Mouse (Mus musculus) liver, adult (tissue): ENCODE results near the gene Wfdc5.

ENCODE experiments used
- GATA4 ChIP-seq: IDR thresholded peaks from 2 replicates; pipeline ENCODE4 v1.6.1; 2014; ENCODE audit warnings: mild to moderate bottlenecking, low read length; ENCODE audit not compliant: insufficient replicate concordance

The Wfdc5 gene

GRCm38 (mm10) chr2:164183340-164183739 lies 798 bp upstream of the Wfdc5 start:
- TF ChIP-seq GATA4 = no peak

- no peak for TF ChIP-seq GATA4
Observed at GRCm38 (mm10) chr2:164180770-164181169, 1.8 kb downstream of the Wfdc5 start.

GRCm38 (mm10) chr2:164180124-164180523 lies 2.4 kb downstream of the Wfdc5 start:
- TF ChIP-seq GATA4 = no peak

- no peak for TF ChIP-seq GATA4
Observed at GRCm38 (mm10) chr2:164177831-164178230, 4.7 kb downstream of the Wfdc5 start.

GRCm38 (mm10) chr2:164175850-164176249 lies 6.7 kb downstream of the Wfdc5 start:
- TF ChIP-seq GATA4 = no peak

- TF ChIP-seq GATA4 = no peak
Observed at GRCm38 (mm10) chr2:164174649-164175395, 7.7 kb downstream of the Wfdc5 start.

GRCm38 (mm10) chr2:164173394-164173793 lies 9.1 kb downstream of the Wfdc5 start:
- no peak for TF ChIP-seq GATA4

- TF ChIP-seq GATA4 = no peak
Observed at GRCm38 (mm10) chr2:164170902-164171301, 11.6 kb downstream of the Wfdc5 start, which contains the start of gene Kcns1. TSS of gene Kcns1 (minus strand) at chr2:164171113.

GRCm38 (mm10) chr2:164170326-164170725 lies 12.2 kb downstream of the Wfdc5 start:
- no peak for TF ChIP-seq GATA4

GRCm38 (mm10) chr2:164168571-164168946 lies 14.0 kb downstream of the Wfdc5 start:
- TF ChIP-seq GATA4 = no peak

- no peak for TF ChIP-seq GATA4
Observed at GRCm38 (mm10) chr2:164167752-164168570, 14.6 kb downstream of the Wfdc5 start.

GRCm38 (mm10) chr2:164164941-164165340 lies 17.6 kb downstream of the Wfdc5 start:
- no peak for TF ChIP-seq GATA4

- TF ChIP-seq GATA4 = no peak
Observed at GRCm38 (mm10) chr2:164161515-164162055, 21.0 kb downstream of the Wfdc5 start.

GRCm38 (mm10) chr2:164158838-164159237 lies 23.7 kb downstream of the Wfdc5 start:
- TF ChIP-seq GATA4 = no peak

GRCm38 (mm10) chr2:164156158-164156557 lies 26.4 kb downstream of the Wfdc5 start:
- TF ChIP-seq GATA4 = no peak

- TF ChIP-seq GATA4 = no peak
Observed at GRCm38 (mm10) chr2:164154007-164154406, 28.5 kb downstream of the Wfdc5 start.
